Mouse (Mus musculus) kidney, postnatal 25 days (tissue): Measurements from ENCODE around the gene Hus1b.

ENCODE experiments used
- DNase-seq, 2 experiments: peaks; one replicate each; pipeline ENCODE4 v3.0.0; 2021; ENCODE audit warnings: mixed read lengths in 2 of 2

Gene Hus1b

GRCm38 (mm10) chr13:30947129-30947528, 430 bp downstream of the Hus1b start:
- peak in 1 of 2 experiments; percentile 37 for DNase-seq

DNA sequence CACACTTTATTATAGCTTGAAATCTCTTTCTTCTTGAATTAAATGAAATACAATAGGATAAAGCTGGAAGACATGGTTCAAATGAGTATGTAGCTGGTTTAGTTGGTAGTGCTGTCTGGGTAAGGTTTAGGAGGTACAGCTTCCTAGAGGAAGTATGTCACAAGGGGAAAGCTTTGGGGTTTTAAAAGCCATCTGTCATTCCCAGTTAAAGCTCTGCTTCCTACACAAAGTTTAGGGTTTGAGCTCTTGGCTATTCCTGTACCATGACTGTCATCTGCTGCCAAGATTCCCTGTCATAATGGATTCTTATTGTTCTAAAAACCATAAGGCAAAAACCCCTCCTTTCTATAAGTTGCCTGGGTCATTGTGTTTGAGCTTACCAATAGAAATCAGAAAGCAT, 1.8 kb downstream of the Hus1b start:
- DNase-seq, result no peak

- no peak for DNase-seq
Measured at GRCm38 (mm10) chr13:30932972-30933371, 14.6 kb downstream of the Hus1b start.

DNA sequence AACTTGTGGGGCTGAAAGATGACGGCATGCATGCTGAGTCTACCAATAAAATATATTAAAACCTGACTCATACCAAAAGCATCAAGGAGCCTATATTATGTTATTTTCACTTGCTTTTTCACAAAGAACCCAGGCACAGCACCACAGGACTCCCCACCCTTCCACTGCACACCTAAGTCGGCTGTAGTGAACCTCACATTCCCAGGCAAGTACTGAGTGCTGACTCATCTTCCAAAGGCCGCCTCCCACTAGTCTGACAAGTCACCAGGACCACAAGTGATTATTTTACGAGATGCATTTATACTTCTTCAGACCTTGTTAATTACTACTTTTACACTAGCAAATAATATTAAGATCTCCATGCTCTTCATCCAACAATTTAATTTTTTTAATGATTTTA, 15.9 kb downstream of the Hus1b start:
- no peak for DNase-seq

- DNase-seq, result no peak
Measured at GRCm38 (mm10) chr13:30929119-30929518, 18.4 kb downstream of the Hus1b start.

GRCm38 (mm10) chr13:30924269-30924668, 23.3 kb downstream of the Hus1b start:
- DNase-seq, result no peak

DNA sequence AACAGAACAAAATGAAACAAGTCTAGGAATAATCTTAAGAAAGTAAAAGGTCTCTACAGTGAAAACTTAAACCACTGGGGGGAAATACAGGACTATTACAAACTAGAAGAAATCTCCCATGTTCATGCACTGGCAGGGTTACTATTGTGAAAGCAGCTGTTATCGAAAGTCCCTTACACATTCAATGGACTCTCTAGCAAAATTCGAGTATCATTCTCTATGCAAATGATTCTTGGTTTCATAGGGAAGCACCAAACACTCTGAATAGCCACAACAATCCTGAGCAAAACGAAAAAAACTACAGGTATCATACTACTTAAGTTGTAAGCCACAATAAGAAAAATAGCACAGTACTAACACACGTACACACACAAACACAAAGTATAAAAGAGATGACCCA, 25.6 kb downstream of the Hus1b start:
- no peak for DNase-seq

GRCm38 (mm10) chr13:30913757-30914156, 33.8 kb downstream of the Hus1b start:
- DNase-seq, result no peak

GRCm38 (mm10) chr13:30913028-30913427, 34.5 kb downstream of the Hus1b start:
- no peak for DNase-seq

DNA sequence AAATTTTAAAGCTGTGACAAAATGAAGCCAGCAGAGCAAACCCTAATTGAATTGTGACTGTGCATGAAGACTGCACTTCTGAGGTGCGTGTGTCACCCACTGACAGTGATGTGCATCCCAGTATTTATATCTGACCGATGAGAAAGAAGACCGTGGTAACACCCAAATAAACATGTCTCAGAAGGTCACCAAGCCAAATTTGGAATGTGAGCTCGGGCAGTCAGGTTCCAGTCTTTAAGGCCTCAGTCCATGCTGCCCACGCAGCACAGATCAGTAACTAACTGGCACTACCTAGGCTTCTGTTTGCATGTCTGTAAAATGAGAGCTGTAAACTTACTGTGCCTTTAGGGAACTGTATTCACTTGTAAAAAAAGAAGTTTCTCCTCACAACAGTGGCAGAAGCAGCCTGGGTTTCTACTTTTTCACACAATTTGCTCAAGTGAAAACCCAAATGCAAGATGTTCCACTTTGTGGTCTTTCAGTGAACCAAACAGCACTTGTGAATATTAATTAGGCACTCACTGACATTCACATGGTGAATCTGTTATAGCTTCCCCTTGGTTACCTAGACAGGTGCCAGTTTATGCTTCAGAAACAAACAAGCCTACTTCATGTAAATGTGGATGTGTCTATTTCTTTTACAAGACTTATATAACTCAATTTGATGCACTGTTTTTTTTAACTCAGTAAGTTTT, 35.5 kb downstream of the Hus1b start:
- DNase-seq, result no peak

DNA sequence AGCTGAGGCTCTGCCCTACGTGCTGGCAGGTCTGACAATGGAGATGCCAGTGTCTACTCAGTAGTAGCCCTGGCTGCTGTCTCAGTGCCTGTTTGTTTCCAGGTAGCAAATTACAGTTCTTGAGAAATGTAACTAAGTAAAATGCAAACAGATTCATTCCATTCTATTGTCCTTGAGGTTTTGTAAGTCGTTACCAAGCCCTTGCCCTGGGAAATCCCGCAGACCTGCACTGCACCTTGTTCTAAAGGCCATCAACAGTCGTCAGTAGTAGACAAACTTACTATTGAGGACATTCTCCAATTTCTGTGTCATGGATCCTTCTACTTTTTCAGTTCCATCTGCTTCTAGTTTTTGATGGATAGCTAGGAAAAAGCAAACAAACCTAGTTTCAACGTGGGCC, 36.7 kb downstream of the Hus1b start:
- no peak for DNase-seq

- no peak for DNase-seq
Measured at GRCm38 (mm10) chr13:30902286-30902685, 45.3 kb downstream of the Hus1b start.

DNA sequence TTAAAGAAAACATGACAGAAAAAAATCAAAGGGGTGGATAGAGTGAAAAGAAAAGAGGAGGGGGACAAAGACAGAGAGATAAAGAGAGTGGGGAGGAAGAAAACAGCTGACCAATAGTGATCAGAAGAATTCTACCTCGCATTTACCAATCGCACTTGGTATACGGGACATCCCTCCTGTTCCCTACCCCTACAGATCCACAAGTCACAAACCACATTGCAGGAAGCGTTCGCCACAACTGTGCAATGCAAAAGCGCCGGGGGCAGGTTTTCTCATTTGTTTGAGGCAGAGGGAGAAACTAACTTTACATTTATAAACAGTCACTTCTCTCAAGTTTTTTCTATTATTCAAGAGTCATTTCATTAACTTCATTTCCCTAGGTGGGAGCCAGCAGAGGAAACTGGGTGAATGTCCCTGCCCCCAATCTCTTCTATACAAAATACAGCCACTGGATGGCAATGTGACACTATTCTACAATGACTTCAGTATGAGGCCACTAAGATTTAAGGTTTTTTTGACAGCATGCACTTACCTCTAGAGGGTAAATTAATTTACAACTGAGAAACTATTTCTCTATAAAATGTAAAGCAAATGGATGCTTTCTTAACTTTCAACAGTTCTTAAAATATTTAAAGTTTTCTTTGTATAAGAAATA, 46.0 kb downstream of the Hus1b start:
- DNase-seq, result no peak
